Mouse (Mus musculus) c-Kit-positive CD71-negative TER-119-negative erythroid progenitor cells, embryonic 14.5 days (primary cell): ENCODE measurements around the gene Ces2h.
"Not testable (repeated sequence)": the region's sequence is repeated elsewhere in the genome, so short reads cannot be mapped to it uniquely, and the experiment has no call there.

ENCODE experiments used
- DNase-seq: peaks from one replicate; pipeline ENCODE4 v3.0.0-alpha.2; 2013; ENCODE audit warnings: low read depth

Ces2h gene

DNA sequence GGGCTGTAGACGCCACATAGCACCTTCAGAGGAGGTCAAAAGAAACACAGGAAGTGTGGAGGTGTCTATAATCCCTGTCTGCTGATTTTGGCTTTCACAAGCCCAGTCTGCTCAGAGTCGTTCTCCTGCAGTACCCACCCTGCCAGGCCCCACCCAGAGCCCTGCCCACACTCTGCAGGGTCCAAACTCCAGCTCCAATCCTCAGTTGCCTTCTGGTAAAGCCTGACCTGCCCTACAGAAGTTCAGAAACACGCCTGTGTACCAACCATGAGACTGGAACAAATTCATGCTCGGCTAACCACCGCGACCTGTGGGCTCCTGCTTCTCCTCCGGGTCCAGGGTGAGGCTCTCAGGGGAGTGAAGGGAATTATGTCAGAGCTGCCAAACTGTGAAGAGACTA is at the start of gene Ces2h:
Ces2h (plus strand) TSS at position 268 of the 400 bp plus-strand sequence.
- DNase-seq, result no peak

DNA sequence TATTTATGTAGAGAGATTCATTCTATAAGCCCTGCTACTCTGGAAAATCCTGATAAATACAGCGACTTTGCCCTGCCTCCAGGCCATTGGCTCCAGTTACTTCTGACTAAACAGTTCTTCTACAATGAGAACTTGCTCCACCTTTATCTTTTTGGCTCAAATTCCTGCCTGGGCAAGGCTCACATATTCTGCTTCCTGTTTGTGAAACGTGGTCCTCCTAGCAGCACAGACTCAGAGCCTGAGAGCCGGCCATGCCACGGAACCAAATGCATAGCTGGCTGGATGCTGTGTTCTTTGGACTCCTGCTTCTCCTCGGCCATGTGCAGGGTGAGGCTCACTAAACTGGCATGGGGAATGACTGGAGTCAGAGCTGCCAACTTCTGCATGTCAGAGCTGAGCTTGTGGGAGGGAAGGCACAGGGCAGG is 39.1 kb upstream of the Ces2h start, which contains the start of gene Ces2g:
Ces2g (plus strand) TSS at position 182 of the 425 bp plus-strand sequence.
- no peak for DNase-seq

DNA sequence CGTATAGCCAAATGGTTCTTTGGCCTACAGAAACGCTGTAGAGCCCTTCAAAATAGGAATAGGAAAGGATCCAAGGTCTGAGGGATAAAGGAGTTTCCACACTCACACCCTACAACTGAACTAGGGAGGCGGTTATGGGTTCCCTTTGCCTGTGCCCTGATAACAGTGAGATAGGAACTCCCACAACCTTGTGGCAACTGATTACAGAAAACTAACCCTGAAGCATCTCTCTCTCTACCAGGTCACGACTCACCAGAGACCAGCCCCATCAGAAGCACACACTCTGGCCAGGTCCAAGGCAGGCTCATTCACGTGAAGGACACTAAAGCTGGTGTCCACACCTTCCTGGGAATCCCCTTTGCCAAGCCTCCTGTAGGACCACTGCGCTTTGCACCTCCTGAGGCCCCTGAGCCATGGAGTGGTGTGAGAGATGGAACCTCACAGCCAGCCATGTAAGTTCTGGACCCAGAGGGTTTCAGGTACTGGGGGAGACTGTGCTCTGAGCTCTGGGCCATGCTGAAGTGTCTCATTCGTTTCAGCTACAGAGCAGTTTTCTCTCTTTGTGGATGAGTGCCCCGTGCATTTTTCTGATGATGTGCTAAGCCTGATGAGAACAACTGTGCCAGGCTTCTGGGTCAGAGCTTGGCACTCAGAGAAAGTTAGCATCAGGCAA is 38.3 kb upstream of the Ces2h start:
- no peak for DNase-seq

DNA sequence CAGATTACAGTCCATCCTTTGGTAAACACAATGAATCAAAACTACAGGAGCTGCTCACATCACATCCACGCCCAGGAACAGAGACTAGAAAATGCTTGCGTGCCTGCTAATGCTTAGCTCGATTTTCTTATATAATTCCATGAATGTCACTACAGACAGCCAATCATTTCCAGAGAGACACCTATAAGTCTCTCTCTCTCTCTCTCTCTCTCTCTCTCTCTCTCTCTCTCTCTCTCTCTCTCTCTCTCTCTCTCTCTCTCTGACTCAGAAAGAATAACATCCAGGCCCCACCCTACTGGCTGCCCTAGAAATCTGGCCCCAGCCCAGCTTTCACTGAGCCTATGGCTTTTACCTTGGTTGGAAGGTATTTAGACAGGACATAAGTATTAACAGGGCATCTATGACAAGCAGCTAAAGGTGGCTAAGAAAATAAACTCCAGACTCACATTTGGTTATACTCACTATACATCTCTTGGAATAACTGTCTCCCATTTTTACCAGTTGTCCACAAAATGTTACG is 37.2 kb upstream of the Ces2h start:
- DNase-seq, result no peak

- DNase-seq, result no peak
These were observed 16.5 kb upstream of the Ces2h start for GRCm38 (mm10) chr8:104984126-104984525.

DNA sequence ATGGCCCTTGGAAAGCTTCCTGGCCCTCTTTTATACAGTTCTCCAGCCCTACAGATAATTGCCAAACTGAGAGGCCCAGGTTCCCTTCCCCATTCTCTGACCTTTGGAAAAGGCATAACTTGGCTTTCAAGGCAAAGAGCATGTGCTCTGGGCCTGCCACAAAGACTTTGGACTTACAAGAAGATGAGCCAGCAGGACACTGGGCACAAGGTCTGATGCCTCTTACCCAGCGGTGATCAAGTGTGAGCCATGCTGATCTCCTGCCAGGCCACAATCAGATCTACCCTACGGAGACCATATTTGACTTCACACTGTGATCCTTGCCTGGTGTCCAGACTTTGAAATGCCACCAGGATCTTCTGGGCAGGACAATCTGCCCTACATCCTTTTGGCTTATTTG is 15.7 kb upstream of the Ces2h start:
- DNase-seq, result no peak

- no peak for DNase-seq
These were observed 2.5 kb upstream of the Ces2h start for GRCm38 (mm10) chr8:104998191-104998590.

GRCm38 (mm10) chr8:104999183-104999582 is 1.5 kb upstream of the Ces2h start:
- DNase-seq, result no peak

DNA sequence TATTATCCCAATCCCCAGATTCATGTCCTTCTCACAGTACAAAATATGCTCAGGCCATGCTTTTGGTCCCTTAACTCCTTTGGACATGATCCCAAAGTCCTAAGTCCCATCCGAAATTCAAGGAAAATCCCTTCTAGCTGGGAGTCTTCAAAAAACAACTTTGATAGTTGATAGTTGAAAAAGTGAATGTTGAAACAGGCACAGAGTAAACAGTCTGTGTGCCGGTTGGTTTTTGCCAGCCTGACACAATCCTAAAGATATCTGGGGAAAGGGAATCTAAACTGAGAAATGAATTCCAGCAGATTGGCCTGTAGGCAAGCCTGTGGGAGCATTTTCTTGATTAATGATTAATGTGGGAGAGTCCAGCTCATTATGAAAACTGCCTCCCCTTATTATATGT is 9.3 kb downstream of the Ces2h start:
- DNase-seq, result no peak

- DNase-seq, result no peak
These were observed 10.5 kb downstream of the Ces2h start for GRCm38 (mm10) chr8:105011136-105011535.

- no peak for DNase-seq
These were observed 13.7 kb downstream of the Ces2h start for GRCm38 (mm10) chr8:105014391-105014790.

GRCm38 (mm10) chr8:105021954-105022353 is 21.3 kb downstream of the Ces2h start:
- DNase-seq, result no peak

DNA sequence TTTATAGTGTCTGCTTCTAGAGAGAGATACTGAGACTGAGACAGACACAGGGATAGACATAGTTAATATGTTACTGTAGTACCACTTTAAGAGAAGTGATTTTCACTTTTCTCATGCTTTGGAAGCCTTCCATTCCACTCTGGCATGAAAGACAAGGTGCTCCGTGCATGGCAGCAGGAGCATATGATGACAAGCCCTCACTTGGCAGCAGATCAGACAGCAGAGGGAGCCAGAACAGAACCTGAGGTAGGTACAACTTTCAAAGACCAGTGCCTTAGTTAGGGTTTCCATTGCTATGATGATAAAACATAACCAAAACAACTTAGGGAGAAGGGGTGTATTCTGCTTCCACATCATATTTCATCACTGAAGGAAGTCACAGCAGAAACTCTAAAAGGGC is 22.4 kb downstream of the Ces2h start:
- no peak for DNase-seq

DNA sequence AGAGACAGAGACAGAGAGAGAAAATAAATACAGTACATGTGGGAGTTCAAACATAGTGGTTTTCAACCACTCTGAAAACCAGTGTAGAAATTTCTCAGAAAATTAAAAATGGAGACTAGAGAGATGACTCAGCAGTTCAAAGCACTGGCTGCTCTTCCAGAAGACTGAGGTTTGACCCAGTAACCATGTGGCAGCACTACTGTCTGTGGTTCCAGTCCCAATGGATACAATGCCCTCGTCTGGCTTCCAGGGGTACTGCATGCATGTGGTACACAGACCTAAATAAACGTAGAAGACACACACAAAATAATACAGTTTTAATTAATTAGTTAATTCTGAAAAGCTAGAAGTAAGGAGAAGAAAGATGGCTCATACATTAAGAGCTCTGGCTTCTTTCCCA is 24.4 kb downstream of the Ces2h start:
- DNase-seq, result peak; percentile 25

- no peak for DNase-seq
These were observed 42.9 kb downstream of the Ces2h start for GRCm38 (mm10) chr8:105043510-105043909.

DNA sequence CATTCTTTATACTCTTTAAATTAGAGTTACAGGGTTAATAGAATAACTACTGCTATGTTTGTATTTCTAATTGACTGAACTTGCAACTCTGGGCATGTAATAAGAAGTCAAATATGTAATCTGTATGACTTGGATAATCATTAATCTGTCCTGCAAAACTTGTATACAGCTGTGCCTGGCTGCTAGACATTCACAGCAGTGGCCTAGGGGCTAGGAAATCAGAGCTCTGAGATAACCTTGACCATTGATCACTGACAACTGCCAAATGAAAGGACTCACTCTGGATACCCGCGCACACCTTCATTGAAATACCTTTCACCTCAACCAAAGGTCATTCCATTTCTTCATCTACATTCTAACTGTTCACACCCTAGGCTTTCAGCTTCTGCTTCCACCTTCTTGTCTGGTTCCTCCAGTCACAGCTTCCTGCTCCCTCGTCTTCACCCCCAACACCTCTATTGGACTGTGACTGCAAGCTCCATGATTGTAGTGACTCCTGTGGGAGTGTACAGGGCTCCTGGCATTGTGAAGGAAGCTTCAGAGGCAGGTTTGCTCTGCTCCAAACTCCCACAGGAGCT is 45.3 kb downstream of the Ces2h start:
- no peak for DNase-seq

DNA sequence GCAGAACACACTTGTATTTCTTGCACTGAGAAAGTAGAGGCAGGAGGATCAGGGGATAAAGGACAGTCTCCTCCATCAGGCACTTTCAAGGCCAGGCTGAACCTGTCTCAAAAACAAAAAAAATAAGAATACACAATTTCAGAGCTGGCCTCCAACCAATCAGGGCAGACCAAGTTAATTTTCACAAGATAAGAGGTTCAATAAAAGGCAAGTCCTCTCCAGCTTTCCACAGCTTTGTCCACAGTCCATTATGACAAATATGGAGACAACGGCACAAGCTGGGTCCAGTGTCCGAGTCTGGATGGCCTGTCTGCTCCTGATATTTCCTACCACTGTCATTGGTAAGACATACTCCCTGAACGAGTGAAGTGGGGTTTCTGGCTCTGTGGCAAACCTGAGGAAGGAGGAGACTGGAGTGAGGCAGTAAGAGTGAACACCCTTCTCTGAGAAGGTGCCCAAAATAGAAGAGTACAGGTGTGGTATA is 47.8 kb downstream of the Ces2h start, which contains the start of gene Ces3a:
Ces3a (plus strand) TSS at position 231 of the 484 bp plus-strand sequence.
- DNase-seq, result no peak

DNA sequence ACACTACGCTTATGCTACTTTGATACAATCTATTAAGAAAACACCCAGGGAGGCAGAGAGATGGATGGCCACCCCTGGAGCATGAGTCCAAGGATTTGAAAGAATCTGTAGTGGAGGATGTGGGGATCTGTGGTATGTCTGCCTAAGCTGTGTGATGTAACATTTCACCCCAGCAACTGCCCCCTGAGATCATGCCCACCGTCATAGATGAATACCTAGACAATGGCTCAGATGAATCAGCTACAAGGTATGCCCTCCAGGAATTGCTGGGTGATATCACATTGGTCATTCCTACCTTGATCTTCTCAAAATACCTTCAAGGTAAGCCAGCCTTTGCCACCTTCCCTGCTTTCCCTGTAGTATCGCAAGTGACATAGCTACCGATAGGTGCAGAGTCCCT is 55.6 kb downstream of the Ces2h start:
- DNase-seq, result no peak

DNA sequence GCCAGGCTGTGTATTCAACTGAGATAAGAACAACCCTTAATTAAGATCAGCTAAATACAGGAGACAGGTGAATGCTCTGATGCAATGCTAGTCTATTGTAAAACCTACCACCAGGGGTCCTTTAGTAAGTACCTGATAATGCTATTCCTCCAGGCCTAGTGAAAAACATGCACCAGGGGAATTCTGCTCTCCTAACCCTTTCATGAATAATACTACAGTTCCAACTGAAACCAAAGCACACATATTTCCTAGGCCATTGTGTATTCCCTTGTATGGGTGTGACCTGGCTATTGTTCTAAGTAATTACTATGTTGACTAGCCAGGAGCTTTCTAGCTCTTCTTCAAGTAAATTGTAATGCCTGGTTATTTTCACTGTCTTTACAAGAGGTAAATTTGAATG is 59.4 kb downstream of the Ces2h start:
- no peak for DNase-seq

DNA sequence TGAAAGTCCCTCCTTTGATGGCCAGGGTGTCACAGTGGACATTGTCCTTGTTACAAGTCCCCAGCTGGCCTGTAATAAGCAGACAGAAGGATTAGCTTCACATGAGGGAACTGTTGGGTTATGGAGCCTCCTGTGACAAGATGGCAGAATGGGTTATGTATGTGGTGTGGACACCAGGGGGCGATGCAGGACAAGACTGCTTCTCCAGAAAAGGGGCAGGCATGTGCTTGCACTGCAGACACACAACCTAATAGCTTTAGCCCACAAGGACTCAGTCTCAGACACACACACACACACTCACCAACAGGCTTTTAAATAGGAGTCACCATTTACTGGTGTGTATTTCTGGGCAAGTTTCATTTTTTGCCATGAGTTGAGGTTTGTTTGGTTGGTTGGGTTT is 66.1 kb downstream of the Ces2h start:
- DNase-seq, result peak; percentile 17

DNA sequence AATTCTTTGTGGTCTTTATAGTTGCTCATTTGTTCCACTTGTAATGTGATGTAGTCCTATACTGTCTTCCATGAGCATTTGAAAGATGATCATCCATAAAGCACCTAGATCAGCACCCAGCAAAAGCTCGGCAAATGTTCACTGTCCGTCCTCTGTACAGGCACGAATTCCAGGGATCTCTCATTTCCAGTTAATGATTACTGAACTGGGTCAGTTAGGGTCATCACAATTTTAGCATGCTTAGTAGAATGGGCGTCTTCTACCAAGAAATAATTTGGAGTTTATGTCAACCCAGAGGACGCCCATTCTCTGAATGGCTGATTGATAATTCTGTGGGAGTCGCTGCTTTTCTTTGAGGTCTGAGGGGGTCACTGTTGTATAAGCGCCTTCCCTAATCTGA is 67.3 kb downstream of the Ces2h start:
- DNase-seq, result not testable (repeated sequence)

GRCm38 (mm10) chr8:105068971-105069370 is 68.3 kb downstream of the Ces2h start:
- DNase-seq, result no peak
